Mouse (Mus musculus): ENCODE measurements around the gene Eif1. TPM values are rescaled to one million over a fixed set of nuclear protein-coding genes. Genes with fewer than 3 reads are reported as not detected.
"Not testable (repeated sequence)": the region's sequence is repeated elsewhere in the genome, so short reads cannot be mapped to it uniquely, and the experiment has no call there.

Gene Eif1
- total RNA-seq, 2 experiments from 2014 or later: 642 to 677 TPM

DNA sequence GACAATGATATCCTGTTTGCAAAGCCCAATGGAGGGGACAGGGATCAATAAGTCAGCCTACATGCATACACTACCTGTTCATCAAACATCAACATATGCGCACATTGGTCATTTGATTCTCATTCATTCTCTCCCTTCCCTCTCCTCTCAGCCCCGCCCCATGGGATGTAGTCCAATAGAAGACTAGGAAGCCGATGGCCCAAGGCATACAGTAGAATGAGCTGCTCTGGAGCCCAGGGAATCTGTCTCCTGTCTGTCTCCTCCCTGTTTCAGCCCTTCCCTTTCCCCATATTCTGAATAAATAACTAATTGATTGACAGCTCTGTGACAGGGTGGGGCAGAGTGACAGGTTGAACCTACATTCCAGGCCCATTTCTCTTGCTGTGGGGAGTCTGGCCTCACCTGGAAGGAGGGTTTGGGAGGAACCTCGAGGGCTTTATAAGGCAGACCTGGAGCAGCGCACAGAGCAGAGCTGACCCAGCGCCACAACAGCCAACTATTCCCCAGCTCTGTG is 14.3 kb downstream of the Eif1 start, which contains the start of gene Gast:
Gast (plus strand) TSS at position 464 of the 514 bp plus-strand sequence.
- DNase-seq: no peak
- intact Hi-C loops (cut with DNase I): no loop called here

GRCm38 (mm10) chr11:100335731-100336130 is 16.0 kb downstream of the Eif1 start:
- DNase-seq: no peak
- intact Hi-C loops (cut with DNase I): no loop called here

GRCm38 (mm10) chr11:100344269-100344668 is 24.6 kb downstream of the Eif1 start:
- DNase-seq: no peak
- intact Hi-C loops (cut with DNase I): no loop called here

GRCm38 (mm10) chr11:100352076-100352857 is 32.6 kb downstream of the Eif1 start:
- DNase-seq: peak; percentile 56
- intact Hi-C loops (cut with DNase I): no loop called here

DNA sequence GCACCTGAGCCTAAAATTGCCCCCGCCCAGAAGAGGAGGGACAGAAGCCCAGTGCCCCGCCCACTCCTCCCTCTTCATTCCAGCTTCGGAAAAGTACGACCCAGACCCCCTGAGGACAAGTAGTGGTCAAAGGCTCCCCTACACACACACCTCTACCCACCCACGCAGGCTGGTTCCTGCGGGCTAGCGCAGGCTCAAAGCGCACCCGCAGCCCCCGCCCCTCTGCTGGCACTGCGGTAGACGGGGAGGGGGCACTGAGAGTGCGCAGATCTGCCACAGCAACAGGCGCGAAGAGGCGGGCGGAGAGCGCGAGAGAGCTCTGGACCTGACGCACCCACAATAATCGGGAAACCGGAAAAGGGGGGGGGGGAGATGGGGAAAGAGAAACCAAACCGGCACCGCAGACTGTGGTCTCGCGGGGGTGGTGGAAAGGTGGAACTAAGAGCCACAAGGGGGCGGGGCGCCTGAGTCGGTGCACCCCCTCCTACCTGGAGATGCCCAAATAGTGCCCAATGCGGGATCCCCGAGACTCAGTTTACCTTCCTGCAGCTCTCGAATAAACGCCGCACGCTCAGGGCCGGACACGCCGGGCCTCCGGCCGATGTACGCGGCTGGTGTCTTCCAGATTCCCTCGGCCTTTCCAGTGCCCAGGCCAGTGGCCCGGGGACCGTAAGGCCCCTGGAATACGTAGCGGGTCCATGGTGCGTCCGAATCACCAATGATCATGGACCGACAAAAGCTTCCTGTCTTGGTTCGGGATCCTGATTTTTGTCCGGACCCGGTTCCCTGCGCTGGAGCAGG is 35.7 kb downstream of the Eif1 start:
- intact Hi-C loops (cut with DNase I): no loop called here
- DNase-seq: peak; percentile 62

DNA sequence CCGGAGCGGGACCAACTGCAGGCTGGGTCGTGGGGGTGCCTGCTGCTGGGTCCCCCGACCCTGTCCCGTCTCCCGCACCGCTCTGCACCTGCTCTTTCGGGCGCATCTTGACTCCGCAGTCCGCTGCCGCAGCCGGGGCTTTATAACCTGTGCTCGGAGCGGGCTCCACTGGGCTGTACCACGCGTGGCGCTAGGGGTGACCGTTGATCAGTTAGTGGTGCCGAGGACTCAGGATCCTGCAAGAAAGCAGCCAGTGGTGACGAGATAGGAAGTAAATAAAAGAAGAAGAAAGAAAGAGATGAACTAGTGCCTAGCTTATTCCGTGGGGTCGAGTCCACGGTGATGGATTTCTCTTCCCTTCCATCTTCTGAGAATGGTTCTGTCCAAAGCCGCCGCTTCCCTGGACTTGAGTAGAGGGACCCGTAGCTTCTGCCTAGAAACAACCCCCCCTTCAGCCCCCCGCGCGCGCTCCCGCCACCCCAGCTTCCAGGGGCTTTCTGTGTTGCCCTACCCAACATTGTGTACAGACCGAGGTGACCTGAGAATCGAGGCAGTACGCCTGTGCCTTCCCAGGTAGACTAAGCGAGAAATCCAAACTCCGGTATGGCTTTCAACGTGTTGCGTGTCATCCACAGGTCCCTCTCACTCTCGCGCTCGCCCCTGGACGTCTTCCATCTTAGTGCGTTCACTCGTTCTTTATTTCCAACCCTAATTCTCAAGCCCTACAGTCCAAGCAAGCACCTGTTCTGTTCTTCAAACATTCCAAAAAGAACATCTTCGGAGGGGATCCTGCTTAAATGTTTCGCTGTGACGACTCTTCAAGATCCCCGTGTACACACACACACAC is 36.5 kb downstream of the Eif1 start, which contains the start of gene Hap1:
Hap1 (minus strand) TSS at position 157 of the 847 bp plus-strand sequence.
- intact Hi-C loops (cut with DNase I): no loop called here
- DNase-seq: peak; percentile 85

GRCm38 (mm10) chr11:100356819-100357211 is 37.1 kb downstream of the Eif1 start:
- no peak for DNase-seq
- intact Hi-C loops (cut with DNase I): no loop called here

- intact Hi-C loops (cut with DNase I): no loop called here
- no peak for DNase-seq
Observed at GRCm38 (mm10) chr11:100357408-100357807, 37.7 kb downstream of the Eif1 start.

DNA sequence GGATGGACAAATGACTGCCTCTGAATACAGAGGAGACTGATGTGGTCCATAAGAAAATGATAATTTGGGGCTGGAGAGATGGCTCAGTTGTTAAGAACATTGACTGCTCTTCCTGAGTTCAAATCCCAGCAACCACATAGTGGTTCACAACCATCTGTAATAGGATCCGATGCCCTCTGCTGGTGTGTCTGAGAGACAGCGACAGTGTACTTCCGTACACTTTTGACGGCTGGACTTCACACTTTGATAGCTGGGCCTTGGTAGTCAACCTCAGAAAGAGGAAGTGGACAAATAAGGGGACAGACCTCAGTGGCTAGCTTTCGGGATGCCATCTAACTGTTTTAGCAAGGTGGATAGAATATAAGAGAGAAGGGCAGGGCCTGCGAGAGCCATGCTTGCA is 40.5 kb downstream of the Eif1 start:
- DNase-seq: no peak
- intact Hi-C loops (cut with DNase I): loop anchor here (5.0 kb wide), 2 partner anchors 47 to 112 kb away; partner anchors contain the start of gene Klhl11

DNA sequence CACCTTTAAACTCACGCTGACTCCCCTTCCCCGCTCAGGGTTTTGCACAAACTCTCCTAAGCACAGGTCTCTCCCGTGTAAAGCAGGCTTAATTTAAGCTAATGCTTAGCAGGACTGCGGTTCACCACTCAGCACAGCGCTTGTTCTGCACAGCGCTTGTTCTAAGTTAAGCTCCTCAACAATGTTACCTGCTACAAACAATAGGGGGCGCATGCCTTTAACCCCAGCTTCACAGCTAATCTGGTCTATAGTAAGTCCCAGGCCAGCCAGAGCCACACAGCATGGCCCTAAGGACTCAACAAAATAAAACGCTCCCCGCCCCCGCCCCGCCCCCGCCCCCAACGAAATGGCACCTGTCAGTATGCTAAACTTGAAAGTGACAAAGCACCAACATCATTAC is 41.4 kb downstream of the Eif1 start:
- intact Hi-C loops (cut with DNase I): loop anchor here (5.0 kb wide), 2 partner anchors 46 to 111 kb away; partner anchors contain the start of gene Klhl11
- DNase-seq: not testable (repeated sequence)

- intact Hi-C loops (cut with DNase I): loop anchor here (5.0 kb wide), 2 partner anchors 45 to 110 kb away; partner anchors contain the start of gene Klhl11
- DNase-seq: peak; percentile 77
Observed at GRCm38 (mm10) chr11:100362209-100362978, 42.7 kb downstream of the Eif1 start.

- DNase-seq: peak; percentile 74
- intact Hi-C loops (cut with DNase I): loop anchor here (5.0 kb wide), 2 partner anchors 44 to 109 kb away; partner anchors contain the start of gene Klhl11
Observed at GRCm38 (mm10) chr11:100362979-100363562, 43.4 kb downstream of the Eif1 start.

DNA sequence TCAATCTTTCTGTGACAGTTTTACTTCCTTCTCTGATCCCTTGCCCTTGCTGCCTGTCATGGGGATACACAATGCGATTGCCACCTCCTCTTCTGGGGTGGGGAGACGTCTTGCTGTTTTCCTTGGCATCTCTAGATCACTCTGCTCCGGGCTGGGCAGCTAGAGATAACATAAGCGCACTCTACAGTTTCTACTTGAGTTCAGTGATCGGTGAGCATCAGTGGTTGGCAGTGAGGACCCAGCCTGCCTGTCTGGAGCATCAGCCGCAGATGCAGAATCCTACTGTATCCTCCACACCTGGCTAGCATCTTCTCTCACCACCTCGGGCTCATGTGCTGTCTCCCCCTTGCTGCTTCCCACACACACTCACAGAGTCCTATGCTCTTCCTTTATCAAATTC is 49.5 kb downstream of the Eif1 start:
- no peak for DNase-seq
- intact Hi-C loops (cut with DNase I): no loop called here

DNA sequence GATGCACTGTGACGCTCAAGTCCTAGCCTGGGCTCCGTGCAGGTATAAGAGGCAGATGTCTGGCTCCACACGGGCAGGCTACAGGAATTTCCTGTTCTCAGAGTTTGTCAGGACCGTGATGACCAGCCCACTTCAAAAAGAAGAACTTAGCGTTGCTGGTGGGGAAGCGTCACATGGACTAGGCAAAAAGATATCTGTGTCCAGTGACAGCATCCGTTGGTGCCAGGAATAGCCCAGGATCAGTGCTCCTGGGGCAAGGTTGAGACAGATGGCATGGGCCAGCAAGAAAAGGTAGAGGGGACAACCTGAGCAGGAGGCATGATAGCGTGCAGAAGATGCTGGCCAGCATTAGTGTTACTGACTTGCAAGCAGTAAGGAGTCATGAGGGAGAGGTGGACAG is 50.1 kb downstream of the Eif1 start:
- no peak for DNase-seq
- intact Hi-C loops (cut with DNase I): no loop called here

Other genes starting within 250 kb of the Eif1 start
- gene Krt32, start 231.7 kb upstream of the Eif1 start, total RNA-seq (2021): not detected
- gene Krt35, start 223.6 kb upstream of the Eif1 start, total RNA-seq (2021): not detected
- not detected for gene Krt36, start 214.3 kb upstream of the Eif1 start, total RNA-seq (2021)
- not detected for gene Krt13, start 198.3 kb upstream of the Eif1 start, total RNA-seq (2021)
- gene Krt15, start 184.0 kb upstream of the Eif1 start, total RNA-seq (2021): not detected
- 1 to 10 TPM; 1.2 to 1.5 TPM for gene Krt19, start 171.2 kb upstream of the Eif1 start, total RNA-seq (2021)
- under 1 TPM; 0.52 to 0.56 TPM for gene Krt9, start 126.6 kb upstream of the Eif1 start, total RNA-seq (2021)
- under 1 TPM in 1 of 2 experiments, not detected in 1; 0.32 TPM for gene Krt14, start 112.3 kb upstream of the Eif1 start, total RNA-seq (2021)
- gene Krt16, start 71.0 kb upstream of the Eif1 start, total RNA-seq (2021): not detected
- not detected for gene Krt17, start 58.9 kb upstream of the Eif1 start, total RNA-seq (2021)
- gene Krt42, start 50.0 kb upstream of the Eif1 start, total RNA-seq (2021): not detected
- gene Gast, start 14.5 kb downstream of the Eif1 start, total RNA-seq (2021): not detected
- 100 to 1,000 TPM in 1 of 2 experiments, 10 to 100 TPM in 1; 43.8 to 116 TPM for gene Hap1, start 36.2 kb downstream of the Eif1 start, total RNA-seq (2021)
- gene Jup, start 77.9 kb downstream of the Eif1 start, total RNA-seq (2021): 10 to 100 TPM; 74.2 to 77.9 TPM
- gene P3h4, start 95.0 kb downstream of the Eif1 start, total RNA-seq (2021): 1 to 10 TPM; 8.1 to 9.9 TPM
- gene Fkbp10, start 95.8 kb downstream of the Eif1 start, total RNA-seq (2021): 10 to 100 TPM; 13.7 to 15.0 TPM
- 10 to 100 TPM; 85.5 to 91.9 TPM for gene Nt5c3b, start 121.9 kb downstream of the Eif1 start, total RNA-seq (2021)
- 1 to 10 TPM; 1.9 to 3.1 TPM for gene Klhl10, start 122.0 kb downstream of the Eif1 start, total RNA-seq (2021)
- gene Klhl11, start 152.9 kb downstream of the Eif1 start, total RNA-seq (2021): 10 to 100 TPM; 50.7 to 54.1 TPM
- gene Acly, start 208.1 kb downstream of the Eif1 start, total RNA-seq (2021): 100 to 1,000 TPM; 211 to 219 TPM
- under 1 TPM; 0.58 to 0.93 TPM for gene Ttc25, start 225.7 kb downstream of the Eif1 start, total RNA-seq (2021)